Mouse (Mus musculus) bone marrow, adult 2 months (tissue): ENCODE measurements around the gene Oprd1.

Experiments
- CTCF ChIP-seq: fragments of 200-500 bp; IDR thresholded peaks from 2 replicates; pipeline ENCODE4 v1.5.1; 2011; ENCODE audit warnings: low read length, control low read depth; ENCODE audit not compliant: control insufficient read depth, insufficient read depth
- POLR2A ChIP-seq: fragments of 200-500 bp; IDR thresholded peaks from 2 replicates; pipeline ENCODE4 v1.6.1; 2011; ENCODE audit warnings: low read depth, mild to moderate bottlenecking, control low read depth, low read length, borderline replicate concordance; ENCODE audit not compliant: control insufficient read depth

DNA sequence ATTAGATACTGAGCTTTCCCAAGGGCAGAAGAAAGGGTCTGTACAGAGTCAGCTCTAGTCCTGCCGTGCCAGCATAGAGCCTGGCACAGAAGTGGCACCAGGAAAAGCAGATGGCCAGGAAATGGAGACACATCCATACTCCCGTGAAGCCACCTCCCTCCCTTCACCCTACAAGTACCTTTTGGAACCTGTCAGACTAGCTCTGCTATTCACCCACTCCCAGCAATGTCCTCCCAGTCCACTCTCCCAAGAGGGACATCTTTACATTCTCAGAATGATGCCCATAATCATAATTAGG lies 76.4 kb downstream of the Oprd1 start:
- no peak for TF ChIP-seq CTCF
- TF ChIP-seq POLR2A = no peak
